Mouse (Mus musculus): Measurements from ENCODE around the gene Dlx2. TPM values are rescaled to one million over a fixed set of nuclear protein-coding genes. Genes with fewer than 3 reads are reported as not detected.

Dlx2 gene
- polyA plus RNA-seq, 1 experiment from 2014 or later: 0.12 TPM

GRCm38 (mm10) chr2:71545882-71546639 lies 493 bp downstream of the Dlx2 start:
- Histone ChIP-seq H3K36me3 (no peaks in the 10 kb centered on the region), H3K9ac (peak overlapping the region; percentile 27; the same call in 1 of the 2 replicates), H3K4me1 (peaks cover 41% of the 10 kb centered on the region), H3K4me3 (peak overlapping the region; percentile 59), H3K9me3 (replicated peaks) (no peaks in the 10 kb centered on the region), H3K4me2 (peak overlapping the region; percentile 90), H3K27ac (no peak overlapping the region), H3K27me3 (replicated peaks) (peaks cover 97% of the 10 kb centered on the region)
- ATAC-seq: peak; percentile 33; the same call in 1 of the 2 replicates
- under 1% methylated on average over 59 of the region's 59 CpGs for WGBS (ENCODE audit: insufficient replicate concordance)

GRCm38 (mm10) chr2:71545401-71545881 lies 1.1 kb downstream of the Dlx2 start:
- peaks cover 97% of the 10 kb centered on the region for H3K27me3 ChIP-seq (replicated peaks)
- H3K9me3 ChIP-seq (replicated peaks): no peaks in the 10 kb centered on the region
- H3K4me1 ChIP-seq: peaks cover 44% of the 10 kb centered on the region
- 2% methylated on average over 32 of the region's 32 CpGs for WGBS (ENCODE audit: insufficient replicate concordance)
- ATAC-seq: no peak
- H3K9ac ChIP-seq: no peak overlapping the region
- H3K4me2 ChIP-seq: peak overlapping the region; percentile 90
- no peak overlapping the region for H3K27ac ChIP-seq
- H3K36me3 ChIP-seq: no peaks in the 10 kb centered on the region
- peak overlapping the region; percentile 59 for H3K4me3 ChIP-seq

GRCm38 (mm10) chr2:71544391-71545285 lies 1.9 kb downstream of the Dlx2 start:
- Histone ChIP-seq H3K9ac (no peak overlapping the region), H3K27me3 (replicated peaks) (peaks cover 97% of the 10 kb centered on the region), H3K36me3 (no peaks in the 10 kb centered on the region), H3K4me2 (peak overlapping the region; percentile 0; the same call in 1 of the 2 replicates), H3K4me3 (0 out of 2 replicates have a peak overlapping the region, but pooled peaks have one; percentile 4), H3K4me1 (peaks cover 44% of the 10 kb centered on the region), H3K27ac (no peak overlapping the region), H3K9me3 (replicated peaks) (no peaks in the 10 kb centered on the region)
- WGBS (ENCODE audit: insufficient replicate concordance): 2% methylated on average over 61 of the region's 61 CpGs
- no peak for ATAC-seq

GRCm38 (mm10) chr2:71543948-71544347 lies 2.6 kb downstream of the Dlx2 start:
- no peak overlapping the region for H3K4me2 ChIP-seq
- no peak overlapping the region for H3K4me3 ChIP-seq
- peaks cover 49% of the 10 kb centered on the region for H3K4me1 ChIP-seq
- no peak for ATAC-seq
- H3K9me3 ChIP-seq (replicated peaks): no peaks in the 10 kb centered on the region
- WGBS (ENCODE audit: insufficient replicate concordance): 6% methylated on average over 20 of the region's 20 CpGs
- H3K27ac ChIP-seq: no peak overlapping the region
- H3K27me3 ChIP-seq (replicated peaks): peaks cover 97% of the 10 kb centered on the region
- no peak overlapping the region for H3K9ac ChIP-seq
- no peaks in the 10 kb centered on the region for H3K36me3 ChIP-seq

- H3K4me1 ChIP-seq: peaks cover 53% of the 10 kb centered on the region
- no peak overlapping the region for H3K4me3 ChIP-seq
- H3K4me2 ChIP-seq: no peak overlapping the region
- H3K27ac ChIP-seq: no peak overlapping the region
- H3K27me3 ChIP-seq (replicated peaks): peaks cover 97% of the 10 kb centered on the region
- ATAC-seq: no peak
- no peaks in the 10 kb centered on the region for H3K36me3 ChIP-seq
- no peaks in the 10 kb centered on the region for H3K9me3 ChIP-seq (replicated peaks)
- no peak overlapping the region for H3K9ac ChIP-seq
- WGBS (ENCODE audit: insufficient replicate concordance): 4% methylated on average over 9 of the region's 9 CpGs
Measured at GRCm38 (mm10) chr2:71543531-71543930, 3.0 kb downstream of the Dlx2 start.

- H3K27me3 ChIP-seq (replicated peaks): peaks cover 97% of the 10 kb centered on the region
- H3K4me2 ChIP-seq: peak overlapping the region; percentile 42
- H3K4me3 ChIP-seq: peak overlapping the region; percentile 15
- no peaks in the 10 kb centered on the region for H3K36me3 ChIP-seq
- H3K9ac ChIP-seq: no peak overlapping the region
- WGBS (ENCODE audit: insufficient replicate concordance): 1% methylated on average over 29 of the region's 30 CpGs
- peaks cover 55% of the 10 kb centered on the region for H3K4me1 ChIP-seq
- ATAC-seq: peak; percentile 33; the same call in 1 of the 2 replicates
- no peaks in the 10 kb centered on the region for H3K9me3 ChIP-seq (replicated peaks)
- H3K27ac ChIP-seq: no peak overlapping the region
Measured at GRCm38 (mm10) chr2:71542816-71543301, 3.7 kb downstream of the Dlx2 start.

- 5% methylated on average over 11 of the region's 11 CpGs for WGBS (ENCODE audit: insufficient replicate concordance)
- no peak for ATAC-seq
- Histone ChIP-seq H3K9me3 (replicated peaks) (no peaks in the 10 kb centered on the region), H3K4me3 (no peak overlapping the region), H3K27ac (no peak overlapping the region), H3K9ac (no peak overlapping the region), H3K27me3 (replicated peaks) (peaks cover 100% of the 10 kb centered on the region), H3K4me2 (peak overlapping the region; percentile 42; the same call in 1 of the 2 replicates), H3K36me3 (no peaks in the 10 kb centered on the region), H3K4me1 (peaks cover 55% of the 10 kb centered on the region)
Measured at GRCm38 (mm10) chr2:71542227-71542815, 4.2 kb downstream of the Dlx2 start.

- H3K4me2 ChIP-seq: 0 out of 2 replicates have a peak overlapping the region, but pooled peaks have one; percentile 12
- H3K4me1 ChIP-seq: peaks cover 51% of the 10 kb centered on the region
- no peak overlapping the region for H3K9ac ChIP-seq
- H3K27me3 ChIP-seq (replicated peaks): peaks cover 100% of the 10 kb centered on the region
- H3K4me3 ChIP-seq: 0 out of 2 replicates have a peak overlapping the region, but pooled peaks have one; percentile 8
- no peak overlapping the region for H3K27ac ChIP-seq
- H3K9me3 ChIP-seq (replicated peaks): no peaks in the 10 kb centered on the region
- no peaks in the 10 kb centered on the region for H3K36me3 ChIP-seq
- 5% methylated on average over 37 of the region's 37 CpGs for WGBS (ENCODE audit: insufficient replicate concordance)
- no peak for ATAC-seq
Measured at GRCm38 (mm10) chr2:71541418-71542226, 4.9 kb downstream of the Dlx2 start.

GRCm38 (mm10) chr2:71540611-71541417 lies 5.7 kb downstream of the Dlx2 start:
- Histone ChIP-seq H3K9ac (no peak overlapping the region), H3K36me3 (no peaks in the 10 kb centered on the region), H3K4me1 (peaks cover 43% of the 10 kb centered on the region), H3K9me3 (replicated peaks) (no peaks in the 10 kb centered on the region), H3K27ac (no peak overlapping the region), H3K27me3 (replicated peaks) (peaks cover 100% of the 10 kb centered on the region), H3K4me3 (0 out of 2 replicates have a peak overlapping the region, but pooled peaks have one; percentile 8), H3K4me2 (peak overlapping the region; percentile 12; the same call in 1 of the 2 replicates)
- 2% methylated on average over 45 of the region's 48 CpGs for WGBS (ENCODE audit: insufficient replicate concordance)
- ATAC-seq: no peak

- Histone ChIP-seq H3K4me2 (no peak overlapping the region), H3K4me1 (peaks cover 31% of the 10 kb centered on the region), H3K36me3 (no peaks in the 10 kb centered on the region), H3K27me3 (replicated peaks) (peaks cover 98% of the 10 kb centered on the region), H3K27ac (no peak overlapping the region), H3K9ac (no peak overlapping the region), H3K4me3 (no peak overlapping the region), H3K9me3 (replicated peaks) (no peaks in the 10 kb centered on the region)
- no peak for ATAC-seq
- 2% methylated on average over 20 of the region's 20 CpGs for WGBS (ENCODE audit: insufficient replicate concordance)
Measured at GRCm38 (mm10) chr2:71534242-71535052, 12.1 kb downstream of the Dlx2 start.
